ENCODE assay signal across 11 mouse cellular contexts in genomic region chr2:91656774-91657173, GRCm38 (mm10). TPM values are rescaled to one million over a fixed set of nuclear protein-coding genes. Genes with fewer than 3 reads are reported as not detected.
A peak's percentile ranks its signal among the peaks of the same experiment; 100 is the strongest.
DNase-seq lines count a peak whose midpoint lies in the region; ATAC-seq and TF ChIP-seq lines count a peak whose summit lies in the region.
"Had no signal": no experiment of that assay in that cellular context is flagged by ENCODE, and none has a peak within 500 bp of the region (broad histone marks: within the 10 kb centered on the region; RNA-seq: fewer than 3 reads in every experiment).

No protein-coding gene starts in this region.

- no peak for TF ChIP-seq POLR2A in thymus, adult 2 months (IDR thresholded peaks at IDR 0.05; ENCODE audit: control insufficient read depth, extremely low read depth, insufficient read depth, low read length, poor library complexity)
- no peak for TF ChIP-seq POLR2A in cerebellum, adult 2 months (IDR thresholded peaks at IDR 0.05; ENCODE audit: borderline replicate concordance, insufficient read depth, low read length)

- TF ChIP-seq CTCF in thymus, adult 2 months (IDR thresholded peaks at IDR 0.05; ENCODE audit: borderline replicate concordance, control insufficient read depth, extremely low read depth, insufficient read depth, low read length, poor library complexity): no peak
- TF ChIP-seq CTCF in lung, embryonic 14.5 days (IDR thresholded peaks at IDR 0.05; ENCODE audit: low read depth): peak; percentile 66
- no peak for TF ChIP-seq CTCF in cerebellum, adult 2 months (IDR thresholded peaks at IDR 0.05; ENCODE audit: borderline replicate concordance, insufficient read depth, low read depth, low read length)

- peak overlapping the region; percentile 93; the same call in 1 of the 2 replicates for H3K27ac ChIP-seq in heart, embryonic 10.5 days
- no peak overlapping the region for H3K27ac ChIP-seq in thymus, adult 2 months (ENCODE audit: control insufficient read depth, insufficient read depth, low read length)
- peak overlapping the region; percentile 79 for H3K27ac ChIP-seq in lung, embryonic 14.5 days (ENCODE audit: low read depth)
- no peak overlapping the region for H3K27ac ChIP-seq in cerebellum, adult 2 months (ENCODE audit: insufficient read depth, low read length)
- H3K27ac ChIP-seq: neural tube, embryonic 12.5 days had no signal

- H3K4me2 ChIP-seq in lung, embryonic 14.5 days: no peak overlapping the region
- H3K4me2 ChIP-seq: neural tube, embryonic 12.5 days had no signal

- DNase-seq in heart, embryonic 10.5 days (ENCODE audit: low spot score): no peak
- no peak for DNase-seq in heart, adult 11 months
- DNase-seq in thymus, postnatal 4 days: peak; percentile 41
- DNase-seq in thymus, adult 2 months: no peak
- DNase-seq in lung, embryonic 14.5 days: peak; percentile 62
- no peak for DNase-seq in ovary, postnatal 10 days (ENCODE audit: low spot score)
- DNase-seq in cerebellum, adult 2 months: no peak
- DNase-seq: adrenal gland, postnatal 10 days; cerebellum, adult 9-10 months had no signal

- H3K9ac ChIP-seq in lung, embryonic 14.5 days: no peak overlapping the region
- H3K9ac ChIP-seq: neural tube, embryonic 12.5 days had no signal

- H3K9me3 ChIP-seq in heart, embryonic 10.5 days: no peaks in the 10 kb centered on the region
- H3K9me3 ChIP-seq in lung, embryonic 14.5 days (ENCODE audit: low read depth, low read length): no peaks in the 10 kb centered on the region
- H3K9me3 ChIP-seq: neural tube, embryonic 12.5 days had no signal

- WGBS in heart, embryonic 10.5 days: 55% methylated on average over 8 of the region's 8 CpGs
- 93% methylated on average over 8 of the region's 8 CpGs for WGBS in thymus, adult 2 months
- 49% methylated on average over 8 of the region's 8 CpGs for WGBS in lung, embryonic 14.5 days
- WGBS in cerebellum, adult 2 months: 77% methylated on average over 8 of the region's 8 CpGs

- H3K27me3 ChIP-seq in heart, embryonic 10.5 days (ENCODE audit: insufficient read depth, poor library complexity, severe bottlenecking): no peaks in the 10 kb centered on the region
- H3K27me3 ChIP-seq in thymus, adult 2 months (ENCODE audit: control insufficient read depth, insufficient read depth, low read length): no peaks in the 10 kb centered on the region
- H3K27me3 ChIP-seq in lung, embryonic 14.5 days (ENCODE audit: insufficient read depth, low read length): no peaks in the 10 kb centered on the region
- H3K27me3 ChIP-seq in cerebellum, adult 2 months (ENCODE audit: control insufficient read depth, insufficient read depth, low read length): no peaks in the 10 kb centered on the region
- H3K27me3 ChIP-seq: neural tube, embryonic 12.5 days had no signal

- ATAC-seq in lung, embryonic 14.5 days (ENCODE audit: insufficient read depth): peak; percentile 69; the same call in 1 of the 2 replicates
- ATAC-seq in megakaryocyte, adult 5-6 weeks (ENCODE audit: poor library complexity, severe bottlenecking): no peak

- H3K36me3 ChIP-seq in heart, embryonic 10.5 days: peaks cover 88% of the 10 kb centered on the region
- H3K36me3 ChIP-seq in thymus, adult 2 months (ENCODE audit: control insufficient read depth, insufficient read depth, low read length): peaks cover 63% of the 10 kb centered on the region
- H3K36me3 ChIP-seq in lung, embryonic 14.5 days (ENCODE audit: insufficient read depth): peaks cover 79% of the 10 kb centered on the region

- H3K4me1 ChIP-seq in heart, embryonic 10.5 days: peaks cover 54% of the 10 kb centered on the region
- H3K4me1 ChIP-seq in thymus, adult 2 months (replicated peaks; ENCODE audit: control insufficient read depth, insufficient read depth, low read length): peaks cover 2% of the 10 kb centered on the region
- 0 out of 2 replicates have a peak, but pooled peaks cover 6% of the 10 kb centered on the region for H3K4me1 ChIP-seq in lung, embryonic 14.5 days (ENCODE audit: insufficient read depth)
- H3K4me1 ChIP-seq in cerebellum, adult 2 months (ENCODE audit: control insufficient read depth, insufficient read depth, low read length): 0 out of 2 replicates have a peak, but pooled peaks cover 5% of the 10 kb centered on the region

- no peak overlapping the region for H3K4me3 ChIP-seq in heart, embryonic 10.5 days
- H3K4me3 ChIP-seq in thymus, adult 2 months (ENCODE audit: control insufficient read depth, insufficient read depth, low read length): no peak overlapping the region
- H3K4me3 ChIP-seq in lung, embryonic 14.5 days (ENCODE audit: low read depth, low read length): no peak overlapping the region
- H3K4me3 ChIP-seq in cerebellum, adult 2 months (replicated peaks; ENCODE audit: insufficient read depth, low read depth, low read length): no peak overlapping the region
- H3K4me3 ChIP-seq: neural tube, embryonic 12.5 days had no signal

RNA-seq across cellular contexts. Expression of gene Arhgap1, which starts 7.1 kb away (rescaled TPM):
- polyA plus RNA-seq in heart, embryonic 10.5 days (2016; fragmentation: Nextera tagmentation; extraction: Ambion mirVana): 212 and 229 TPM in 2 replicates
- polyA plus RNA-seq in thymus, adult 2 months (2012; rRNA removed): 185 and 191 TPM in 2 replicates
- 125 and 132 TPM in 2 replicates for polyA plus RNA-seq in lung, embryonic 14.5 days (2014; fragmentation: Nextera tagmentation; extraction: Ambion mirVana)
- polyA plus RNA-seq in cerebellum, adult 2 months (2012; rRNA removed): 40.8 and 45.9 TPM in 2 replicates
- 92.0 and 93.7 TPM in 2 replicates for total RNA-seq in megakaryocyte, adult 5-6 weeks (2015)
- total RNA-seq in megakaryocyte, adult 5-6 weeks (2017): 78.5 and 86.1 TPM in 2 replicates

RNA-seq across cellular contexts. Expression of gene Zfp408, which starts 7.2 kb away (rescaled TPM):
- polyA plus RNA-seq in heart, embryonic 10.5 days (2016; fragmentation: Nextera tagmentation; extraction: Ambion mirVana): 7.4 and 10.4 TPM in 2 replicates
- polyA plus RNA-seq in thymus, adult 2 months (2012; rRNA removed): 52.2 and 62.6 TPM in 2 replicates
- polyA plus RNA-seq in lung, embryonic 14.5 days (2014; fragmentation: Nextera tagmentation; extraction: Ambion mirVana): 6.1 and 7.0 TPM in 2 replicates
- 14.4 and 15.6 TPM in 2 replicates for polyA plus RNA-seq in cerebellum, adult 2 months (2012; rRNA removed)
- 3.6 and 5.1 TPM in 2 replicates for total RNA-seq in megakaryocyte, adult 5-6 weeks (2015)
- total RNA-seq in megakaryocyte, adult 5-6 weeks (2017): 7.1 and 13.8 TPM in 2 replicates

RNA-seq across cellular contexts. Expression of gene F2, which starts 20.6 kb away (rescaled TPM):
- 0.73 and 15.9 TPM in 2 replicates for polyA plus RNA-seq in heart, embryonic 10.5 days (2016; fragmentation: Nextera tagmentation; extraction: Ambion mirVana)
- polyA plus RNA-seq in thymus, adult 2 months (2012; rRNA removed): 0.62 and 5.1 TPM in 2 replicates
- polyA plus RNA-seq in lung, embryonic 14.5 days (2014; fragmentation: Nextera tagmentation; extraction: Ambion mirVana): 0.09 TPM in 1 of 2 replicates, not detected in the other
- polyA plus RNA-seq in cerebellum, adult 2 months (2012; rRNA removed): 0.28 and 0.33 TPM in 2 replicates
- not detected in 2 replicates for total RNA-seq in megakaryocyte, adult 5-6 weeks (2015)
- total RNA-seq in megakaryocyte, adult 5-6 weeks (2017): not detected in 2 replicates

RNA-seq across cellular contexts. Expression of gene Atg13, which starts 53.6 kb away (rescaled TPM):
- 20.5 and 22.3 TPM in 2 replicates for polyA plus RNA-seq in heart, embryonic 10.5 days (2016; fragmentation: Nextera tagmentation; extraction: Ambion mirVana)
- 50.4 and 50.7 TPM in 2 replicates for polyA plus RNA-seq in thymus, adult 2 months (2012; rRNA removed)
- 20.9 and 25.6 TPM in 2 replicates for polyA plus RNA-seq in lung, embryonic 14.5 days (2014; fragmentation: Nextera tagmentation; extraction: Ambion mirVana)
- 126 and 129 TPM in 2 replicates for polyA plus RNA-seq in cerebellum, adult 2 months (2012; rRNA removed)
- total RNA-seq in megakaryocyte, adult 5-6 weeks (2015): 22.9 and 25.0 TPM in 2 replicates
- total RNA-seq in megakaryocyte, adult 5-6 weeks (2017): 7.6 and 7.8 TPM in 2 replicates

RNA-seq across cellular contexts. Expression of gene Harbi1, which starts 53.9 kb away (rescaled TPM):
- 12.9 and 17.4 TPM in 2 replicates for polyA plus RNA-seq in heart, embryonic 10.5 days (2016; fragmentation: Nextera tagmentation; extraction: Ambion mirVana)
- polyA plus RNA-seq in thymus, adult 2 months (2012; rRNA removed): 4.4 and 4.6 TPM in 2 replicates
- polyA plus RNA-seq in lung, embryonic 14.5 days (2014; fragmentation: Nextera tagmentation; extraction: Ambion mirVana): 15.8 and 16.9 TPM in 2 replicates
- 4.4 and 4.7 TPM in 2 replicates for polyA plus RNA-seq in cerebellum, adult 2 months (2012; rRNA removed)
- 2.6 and 5.8 TPM in 2 replicates for total RNA-seq in megakaryocyte, adult 5-6 weeks (2015)
- total RNA-seq in megakaryocyte, adult 5-6 weeks (2017): 7.7 and 9.3 TPM in 2 replicates

Comparison
In these comparisons a context has a peak if more than half of its experiments do, and no peak if none do; other contexts are left out.
1. DNase-seq: peak in thymus, postnatal 4 days (single experiment) and lung, embryonic 14.5 days (single experiment); none in heart, embryonic 10.5 days (single experiment), heart, adult 11 months (single experiment), thymus, adult 2 months (single experiment), ovary, postnatal 10 days (single experiment) and cerebellum, adult 2 months (0 of 2).
2. H3K27ac ChIP-seq: peak in heart, embryonic 10.5 days (single experiment) and lung, embryonic 14.5 days (single experiment); none in thymus, adult 2 months (single experiment) and cerebellum, adult 2 months (single experiment).